In the genomic region with DNA sequence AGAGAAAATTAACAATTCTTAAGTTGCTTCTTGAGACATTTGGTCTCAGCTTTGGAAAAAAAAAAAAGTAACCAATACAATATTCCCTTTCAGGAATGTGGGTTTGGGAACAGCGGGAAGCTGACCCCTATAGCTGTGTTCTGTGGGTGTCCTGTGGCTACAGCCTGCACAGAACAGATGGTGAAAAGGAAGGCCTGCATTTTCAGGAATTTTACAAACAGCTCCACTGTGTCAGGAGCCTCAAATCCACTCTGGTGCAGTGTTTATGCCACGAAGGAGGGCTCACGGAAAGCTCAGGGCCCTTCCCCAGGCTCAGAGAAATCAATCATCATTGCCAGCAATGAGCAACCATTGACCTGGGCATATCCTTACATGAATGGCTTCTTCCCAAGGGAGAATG, we compare ENCODE assay signal across 8 mouse cellular contexts. TPM values are rescaled to one million over a fixed set of nuclear protein-coding genes. Genes with fewer than 3 reads are reported as not detected.
DNase-seq lines count a peak whose midpoint lies in the region; ATAC-seq and TF ChIP-seq lines count a peak whose summit lies in the region.

No protein-coding gene starts in this region.

- TF ChIP-seq POLR2A in cerebellum, adult 2 months (IDR thresholded peaks at IDR 0.05; ENCODE audit: borderline replicate concordance, insufficient read depth, low read length): no peak

- no peak for TF ChIP-seq EP300 in liver, postnatal 0 days (IDR thresholded peaks at IDR 0.05; ENCODE audit: low read depth)

- no peak for TF ChIP-seq CTCF in cerebellum, adult 2 months (IDR thresholded peaks at IDR 0.05; ENCODE audit: borderline replicate concordance, insufficient read depth, low read depth, low read length)
- no peak for TF ChIP-seq CTCF in liver, postnatal 0 days (IDR thresholded peaks at IDR 0.05; ENCODE audit: low read depth)

- H3K4me3 ChIP-seq in cerebellum, adult 2 months (replicated peaks; ENCODE audit: insufficient read depth, low read depth, low read length): no peak overlapping the region
- H3K4me3 ChIP-seq in liver, embryonic 11.5 days (ENCODE audit: low read depth, low read length): no peak overlapping the region
- no peak overlapping the region for H3K4me3 ChIP-seq in liver, embryonic 12.5 days
- no peak overlapping the region for H3K4me3 ChIP-seq in hindbrain, embryonic 11.5 days (ENCODE audit: low read depth, low read length)
- H3K4me3 ChIP-seq in midbrain, embryonic 16.5 days (ENCODE audit: low read depth, low read length): no peak overlapping the region
- no peak overlapping the region for H3K4me3 ChIP-seq in liver, postnatal 0 days (ENCODE audit: low read depth, low read length)

- peaks cover 6% of the 10 kb centered on the region for H3K4me1 ChIP-seq in cerebellum, adult 2 months (ENCODE audit: control insufficient read depth, insufficient read depth, low read length)
- H3K4me1 ChIP-seq in liver, embryonic 11.5 days (replicated peaks; ENCODE audit: control insufficient read depth, insufficient read depth, low read length): peaks cover 12% of the 10 kb centered on the region
- peaks cover 11% of the 10 kb centered on the region for H3K4me1 ChIP-seq in liver, embryonic 12.5 days
- no peaks in the 10 kb centered on the region for H3K4me1 ChIP-seq in hindbrain, embryonic 11.5 days (replicated peaks; ENCODE audit: control insufficient read depth, insufficient read depth, low read length)
- peaks cover 4% of the 10 kb centered on the region; the same call in 1 of the 2 replicates for H3K4me1 ChIP-seq in midbrain, embryonic 16.5 days (ENCODE audit: control insufficient read depth, insufficient read depth, low read length)
- H3K4me1 ChIP-seq in liver, postnatal 0 days (ENCODE audit: insufficient read depth): no peaks in the 10 kb centered on the region

- WGBS in cerebellum, adult 2 months: 10% methylated on average over 3 of the region's 3 CpGs
- 62% methylated on average over 3 of the region's 3 CpGs for WGBS in liver, embryonic 11.5 days
- 77% methylated on average over 3 of the region's 3 CpGs for WGBS in liver, embryonic 12.5 days (ENCODE audit: insufficient replicate concordance)
- WGBS in hindbrain, embryonic 11.5 days: 36% methylated on average over 3 of the region's 3 CpGs
- WGBS in midbrain, embryonic 16.5 days: 40% methylated on average over 3 of the region's 3 CpGs
- 78% methylated on average over 3 of the region's 3 CpGs for WGBS in liver, postnatal 0 days (ENCODE audit: insufficient replicate concordance)

- peak; percentile 45 to 65 for DNase-seq in cerebellum, adult 2 months
- DNase-seq in cerebellum, postnatal 4 days (ENCODE audit: low spot score in 2 of 2): no peak
- no peak for DNase-seq in liver, embryonic 11.5 days (ENCODE audit: low spot score)
- DNase-seq in hindbrain, embryonic 11.5 days (ENCODE audit: low spot score): peak; percentile 31
- DNase-seq in testis, postnatal 14 days (ENCODE audit: low spot score): no peak
- DNase-seq in liver, postnatal 0 days: no peak

- peak overlapping the region; percentile 40; the same call in 1 of the 2 replicates for H3K4me2 ChIP-seq in liver, embryonic 11.5 days
- no peak overlapping the region for H3K4me2 ChIP-seq in liver, embryonic 12.5 days
- H3K4me2 ChIP-seq in hindbrain, embryonic 11.5 days (replicated peaks; ENCODE audit: low read depth, low read length): no peak overlapping the region; the same call in 1 of the 2 replicates
- H3K4me2 ChIP-seq in midbrain, embryonic 16.5 days (ENCODE audit: low read length): peak overlapping the region; percentile 38; the same call in 1 of the 2 replicates
- no peak overlapping the region for H3K4me2 ChIP-seq in liver, postnatal 0 days (ENCODE audit: low read depth, low read length)

- H3K9me3 ChIP-seq in liver, embryonic 11.5 days (ENCODE audit: control insufficient read depth, low read length): no peaks in the 10 kb centered on the region
- H3K9me3 ChIP-seq in liver, embryonic 12.5 days (replicated peaks): no peaks in the 10 kb centered on the region
- H3K9me3 ChIP-seq in hindbrain, embryonic 11.5 days (ENCODE audit: control insufficient read depth, low read length): no peaks in the 10 kb centered on the region
- no peaks in the 10 kb centered on the region for H3K9me3 ChIP-seq in midbrain, embryonic 16.5 days (replicated peaks; ENCODE audit: control insufficient read depth, low read length, poor library complexity, severe bottlenecking)
- H3K9me3 ChIP-seq in liver, postnatal 0 days (ENCODE audit: low read length): no peaks in the 10 kb centered on the region

- no peak overlapping the region for H3K9ac ChIP-seq in liver, embryonic 11.5 days (ENCODE audit: low read depth, low read length)
- no peak overlapping the region for H3K9ac ChIP-seq in liver, embryonic 12.5 days
- H3K9ac ChIP-seq in hindbrain, embryonic 11.5 days (ENCODE audit: low read depth, low read length): 0 out of 2 replicates have a peak overlapping the region, but pooled peaks have one; percentile 11
- no peak overlapping the region; the same call in 1 of the 2 replicates for H3K9ac ChIP-seq in midbrain, embryonic 16.5 days (ENCODE audit: low read depth, low read length)
- no peak overlapping the region for H3K9ac ChIP-seq in liver, postnatal 0 days (replicated peaks)

- H3K27me3 ChIP-seq in cerebellum, adult 2 months (ENCODE audit: control insufficient read depth, insufficient read depth, low read length): no peaks in the 10 kb centered on the region
- H3K27me3 ChIP-seq in liver, embryonic 11.5 days (replicated peaks; ENCODE audit: control insufficient read depth, insufficient read depth, low read length): no peaks in the 10 kb centered on the region
- peaks cover 1% of the 10 kb centered on the region; the same call in 1 of the 2 replicates for H3K27me3 ChIP-seq in liver, embryonic 12.5 days (replicated peaks)
- H3K27me3 ChIP-seq in hindbrain, embryonic 11.5 days (ENCODE audit: control insufficient read depth, insufficient read depth, low read length): no peaks in the 10 kb centered on the region
- no peaks in the 10 kb centered on the region for H3K27me3 ChIP-seq in midbrain, embryonic 16.5 days (ENCODE audit: control insufficient read depth, insufficient read depth, low read depth, low read length)
- no peaks in the 10 kb centered on the region for H3K27me3 ChIP-seq in liver, postnatal 0 days (ENCODE audit: insufficient read depth, low read length)

- no peaks in the 10 kb centered on the region for H3K36me3 ChIP-seq in liver, embryonic 11.5 days (ENCODE audit: control insufficient read depth, insufficient read depth, low read length)
- H3K36me3 ChIP-seq in liver, embryonic 12.5 days: no peaks in the 10 kb centered on the region
- H3K36me3 ChIP-seq in hindbrain, embryonic 11.5 days (ENCODE audit: control insufficient read depth, insufficient read depth, low read length): no peaks in the 10 kb centered on the region
- no peaks in the 10 kb centered on the region for H3K36me3 ChIP-seq in midbrain, embryonic 16.5 days (ENCODE audit: control insufficient read depth, insufficient read depth, low read length)
- no peaks in the 10 kb centered on the region for H3K36me3 ChIP-seq in liver, postnatal 0 days (replicated peaks; ENCODE audit: insufficient read depth, low read length)

- no peak for ATAC-seq in liver, embryonic 11.5 days (replicated peaks; ENCODE audit: low FRiP score)
- no peak for ATAC-seq in liver, embryonic 12.5 days
- no peak for ATAC-seq in hindbrain, embryonic 11.5 days (ENCODE audit: low FRiP score)
- ATAC-seq in midbrain, embryonic 16.5 days: no peak
- ATAC-seq in liver, postnatal 0 days: no peak

- H3K27ac ChIP-seq in cerebellum, adult 2 months (ENCODE audit: insufficient read depth, low read length): peak overlapping the region; percentile 11; the same call in 1 of the 2 replicates
- no peak overlapping the region for H3K27ac ChIP-seq in liver, embryonic 11.5 days (ENCODE audit: low read depth, low read length)
- H3K27ac ChIP-seq in liver, embryonic 12.5 days: no peak overlapping the region
- H3K27ac ChIP-seq in hindbrain, embryonic 11.5 days (ENCODE audit: low read depth, low read length): no peak overlapping the region
- no peak overlapping the region for H3K27ac ChIP-seq in midbrain, embryonic 16.5 days (ENCODE audit: low read length)
- H3K27ac ChIP-seq in liver, postnatal 0 days (ENCODE audit: low read depth): no peak overlapping the region

RNA-seq across cellular contexts. Expression of a gene that starts 21.5 kb away (rescaled TPM):
- polyA plus RNA-seq in cerebellum, adult 2 months (2012; rRNA removed): 7.3 and 8.1 TPM in 2 replicates
- polyA plus RNA-seq in liver, embryonic 11.5 days (2014; fragmentation: Nextera tagmentation; extraction: Ambion mirVana): 41.8 and 43.0 TPM in 2 replicates
- 27.0 and 27.9 TPM in 2 replicates for polyA plus RNA-seq in liver, embryonic 12.5 days (2016; fragmentation: Nextera tagmentation; extraction: Ambion mirVana)
- 8.2 and 11.7 TPM in 2 replicates for polyA plus RNA-seq in hindbrain, embryonic 11.5 days (2014; fragmentation: Nextera tagmentation; extraction: Ambion mirVana)
- polyA plus RNA-seq in midbrain, embryonic 16.5 days (2015; fragmentation: Nextera tagmentation; extraction: Ambion mirVana): 4.6 TPM in 2 replicates
- 32.5 and 32.7 TPM in 2 replicates for polyA plus RNA-seq in liver, postnatal 0 days (2015; fragmentation: Nextera tagmentation; extraction: Ambion mirVana)

RNA-seq across cellular contexts. Expression of a gene that starts 34.4 kb away (rescaled TPM):
- polyA plus RNA-seq in cerebellum, adult 2 months (2012; rRNA removed): 152 and 165 TPM in 2 replicates
- 13.1 TPM in 2 replicates for polyA plus RNA-seq in liver, embryonic 11.5 days (2014; fragmentation: Nextera tagmentation; extraction: Ambion mirVana)
- polyA plus RNA-seq in liver, embryonic 12.5 days (2016; fragmentation: Nextera tagmentation; extraction: Ambion mirVana): 5.8 and 9.2 TPM in 2 replicates
- 22.0 and 33.0 TPM in 2 replicates for polyA plus RNA-seq in hindbrain, embryonic 11.5 days (2014; fragmentation: Nextera tagmentation; extraction: Ambion mirVana)
- 44.6 and 47.8 TPM in 2 replicates for polyA plus RNA-seq in midbrain, embryonic 16.5 days (2015; fragmentation: Nextera tagmentation; extraction: Ambion mirVana)
- 1.9 and 2.2 TPM in 2 replicates for polyA plus RNA-seq in liver, postnatal 0 days (2015; fragmentation: Nextera tagmentation; extraction: Ambion mirVana)

Comparison
In these comparisons a context has a peak if more than half of its experiments do, and no peak if none do; other contexts are left out.
1. DNase-seq: peak in cerebellum, adult 2 months (2 of 2) and hindbrain, embryonic 11.5 days (single experiment); none in cerebellum, postnatal 4 days (0 of 2), liver, embryonic 11.5 days (single experiment), testis, postnatal 14 days (single experiment) and liver, postnatal 0 days (single experiment).
2. H3K4me2 ChIP-seq: peak in liver, embryonic 11.5 days (single experiment) and midbrain, embryonic 16.5 days (single experiment); none in liver, embryonic 12.5 days (single experiment), hindbrain, embryonic 11.5 days (single experiment) and liver, postnatal 0 days (single experiment).